Mouse (Mus musculus) cerebellum, postnatal 10 days (tissue): ENCODE results near the gene Cpsf4.
A peak's percentile ranks its signal among the peaks of the same experiment; 100 is the strongest.
"Not testable (repeated sequence)": the region's sequence is repeated elsewhere in the genome, so short reads cannot be mapped to it uniquely, and the experiment has no call there.

Source experiments
- DNase-seq, 2 experiments: peaks; one replicate each; pipeline ENCODE4 v3.0.0; 2021; ENCODE audit warnings: mixed read lengths in 2 of 2

Gene Cpsf4

GRCm38 (mm10) chr5:145166536-145167305, at the start of gene Cpsf4, which contains the start of gene Ptcd1:
Gene Cpsf4, plus strand, starts transcription at chr5:145167213.
Gene Ptcd1, minus strand, starts transcription at chr5:145167108.
- DNase-seq: peak; percentile 95 to 99

- no peak for DNase-seq
Observed at GRCm38 (mm10) chr5:145118005-145118404, 49.0 kb upstream of the Cpsf4 start.

DNA sequence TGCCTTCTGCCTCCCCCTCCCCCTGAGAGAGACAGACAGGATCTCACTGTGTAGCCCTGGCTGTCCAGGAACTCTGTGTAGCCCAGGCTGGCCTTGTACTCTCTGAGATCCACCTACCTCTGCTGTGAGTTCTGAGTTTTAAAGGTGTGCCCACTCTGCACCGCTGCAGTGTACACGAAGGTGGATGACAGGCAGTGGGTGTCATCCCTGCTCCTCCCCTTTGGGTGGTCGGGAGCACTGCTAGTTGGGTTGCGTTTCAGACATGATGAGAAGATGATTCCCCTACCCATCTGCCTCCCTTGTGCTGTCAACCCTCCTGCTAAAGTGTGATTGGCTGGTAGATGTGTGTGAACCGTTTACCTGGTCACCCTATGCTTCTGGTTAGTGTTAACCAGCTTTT, 48.6 kb upstream of the Cpsf4 start:
- no peak for DNase-seq

DNA sequence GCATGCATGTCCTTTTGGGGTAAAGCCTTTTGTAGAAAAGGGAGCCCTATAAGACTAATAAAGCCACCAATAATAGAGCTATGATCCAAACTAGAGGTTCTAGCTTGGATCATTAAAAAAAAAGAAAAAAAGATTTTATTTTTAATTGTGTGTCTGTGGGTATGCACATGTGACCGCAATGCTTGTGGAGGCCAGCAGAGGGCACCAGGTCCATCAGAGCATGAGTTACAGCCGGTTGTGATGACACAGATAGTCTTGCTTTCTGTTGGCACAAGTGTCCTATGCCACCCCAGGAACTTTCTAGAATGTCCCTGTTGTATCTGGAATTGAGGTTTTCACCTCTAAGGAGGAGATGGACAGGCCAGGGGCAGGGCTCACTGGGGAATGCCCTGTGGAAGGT, 47.6 kb upstream of the Cpsf4 start:
- no peak for DNase-seq

GRCm38 (mm10) chr5:145120921-145121320, 46.1 kb upstream of the Cpsf4 start:
- DNase-seq: no peak

DNA sequence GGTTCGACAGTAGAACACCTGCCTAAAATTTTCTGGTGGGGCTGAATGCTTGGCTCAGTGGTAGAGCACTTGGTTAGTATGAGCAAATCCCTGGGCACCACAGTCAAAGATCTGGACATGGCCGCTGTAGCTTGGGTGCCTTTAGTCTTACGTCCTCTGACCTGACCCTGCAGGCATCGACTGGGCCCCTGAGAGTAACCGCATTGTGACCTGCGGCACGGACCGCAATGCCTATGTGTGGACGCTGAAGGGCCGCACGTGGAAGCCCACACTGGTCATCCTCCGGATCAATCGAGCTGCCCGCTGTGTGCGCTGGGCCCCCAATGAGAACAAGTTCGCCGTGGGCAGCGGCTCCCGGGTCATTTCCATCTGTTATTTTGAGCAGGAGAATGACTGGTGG, 43.6 kb upstream of the Cpsf4 start:
- no peak for DNase-seq

DNA sequence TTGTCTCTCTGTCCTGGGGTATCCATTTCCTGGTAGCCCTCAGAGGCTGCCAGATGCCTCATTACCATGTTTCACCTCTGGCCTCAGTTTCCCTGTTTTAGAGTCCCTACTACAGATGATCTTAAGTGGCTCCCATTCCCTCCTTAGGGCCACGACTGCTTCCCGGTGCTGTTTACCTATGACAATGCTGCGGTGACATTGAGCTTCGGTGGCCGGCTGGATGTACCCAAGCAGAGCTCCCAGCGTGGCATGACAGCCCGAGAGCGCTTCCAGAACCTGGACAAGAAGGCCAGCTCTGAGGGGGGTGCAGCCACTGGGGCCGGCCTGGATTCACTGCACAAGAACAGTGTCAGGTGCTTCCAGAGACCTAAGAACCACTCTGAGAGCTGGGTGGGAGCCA, 40.4 kb upstream of the Cpsf4 start:
- no peak for DNase-seq

DNA sequence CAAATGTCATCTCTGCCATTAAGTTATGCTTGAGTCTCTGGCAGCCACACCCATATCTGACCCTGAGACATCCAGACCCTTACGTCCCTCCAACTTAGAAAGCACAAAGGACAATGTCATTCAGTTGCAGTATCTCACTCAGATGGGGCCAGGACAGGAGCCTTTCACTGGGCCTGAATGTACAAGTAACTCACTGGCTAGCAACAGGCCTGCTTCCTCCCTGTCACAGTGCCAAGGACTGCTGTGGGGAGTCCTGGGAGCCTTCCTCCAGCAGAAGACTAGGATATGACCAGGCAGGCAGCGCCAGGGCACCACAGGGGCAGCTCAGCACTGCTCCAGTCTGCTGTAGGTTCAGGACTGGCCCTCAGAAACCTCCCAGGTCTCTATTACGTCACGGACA, 37.9 kb upstream of the Cpsf4 start:
- DNase-seq: peak in 1 of 2 experiments; percentile 37

DNA sequence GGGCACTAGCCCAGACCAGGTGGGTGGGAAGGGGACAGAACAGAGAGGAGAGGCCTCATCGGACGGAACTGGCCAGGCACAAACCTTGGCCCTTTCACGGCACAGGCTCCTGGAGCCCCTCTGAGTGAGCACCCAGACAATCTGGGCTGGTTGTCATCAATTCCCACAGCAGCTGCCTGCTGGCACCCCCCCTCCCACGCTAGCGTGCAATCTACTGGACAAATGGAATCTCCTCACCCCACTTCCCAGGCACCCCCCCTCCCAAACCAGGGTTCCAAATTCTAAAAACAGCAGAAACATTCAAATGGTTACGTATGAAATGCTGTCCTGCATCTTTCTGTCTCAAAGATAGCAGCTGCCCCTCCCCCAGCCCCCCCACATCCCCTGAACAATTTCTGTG, 37.2 kb upstream of the Cpsf4 start:
- DNase-seq: not testable (repeated sequence)

GRCm38 (mm10) chr5:145130191-145130590, 36.8 kb upstream of the Cpsf4 start:
- DNase-seq: no peak

DNA sequence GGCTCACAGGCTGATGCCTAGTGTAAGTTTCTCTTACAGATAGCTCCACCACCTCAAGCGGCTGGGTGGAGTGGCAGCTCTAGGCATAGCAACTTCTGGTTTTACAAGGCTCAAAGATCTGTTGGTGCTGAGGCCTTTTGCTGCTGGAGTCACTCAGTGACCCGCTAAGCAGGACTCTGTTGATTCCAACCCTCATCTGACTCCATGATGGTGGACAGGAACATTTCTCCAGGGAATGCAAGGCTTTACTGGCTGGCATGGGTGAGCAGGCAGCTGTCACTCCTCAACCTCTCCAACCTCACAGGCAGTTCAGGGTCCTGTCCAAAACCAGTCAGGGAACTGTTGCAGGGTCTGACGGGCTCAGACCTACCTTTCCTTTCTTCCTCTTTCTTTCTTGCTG, 36.0 kb upstream of the Cpsf4 start:
- no peak for DNase-seq

GRCm38 (mm10) chr5:145133275-145133674, 33.7 kb upstream of the Cpsf4 start:
- not testable (repeated sequence) for DNase-seq

DNA sequence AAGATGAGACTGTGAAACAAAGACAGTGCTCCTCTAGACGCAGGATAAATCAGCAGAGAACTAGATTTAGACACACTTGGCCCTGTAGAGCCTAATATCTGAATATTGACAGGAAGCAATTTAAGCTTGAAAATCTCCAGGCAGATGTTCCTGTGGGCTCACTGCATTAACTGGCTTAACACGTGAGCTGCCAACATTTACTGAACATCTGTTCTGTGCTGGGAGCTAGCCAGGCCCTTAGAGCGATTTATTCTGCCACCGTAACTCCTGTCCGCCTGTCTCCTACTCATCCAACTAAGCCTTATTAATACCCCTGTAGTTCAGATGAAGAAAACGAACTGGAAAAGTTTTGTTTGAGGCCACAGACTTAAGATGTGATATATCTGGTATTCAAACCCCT, 28.2 kb upstream of the Cpsf4 start:
- DNase-seq: peak; percentile 30 to 45

- DNase-seq: peak; percentile 97 to 98
Observed at GRCm38 (mm10) chr5:145139571-145140519, 27.2 kb upstream of the Cpsf4 start, which contains the start of the genes Pdap1 and Bud31. Gene Pdap1, minus strand, starts transcription at chr5:145140238. Gene Bud31, plus strand, starts transcription at chr5:145140362.

DNA sequence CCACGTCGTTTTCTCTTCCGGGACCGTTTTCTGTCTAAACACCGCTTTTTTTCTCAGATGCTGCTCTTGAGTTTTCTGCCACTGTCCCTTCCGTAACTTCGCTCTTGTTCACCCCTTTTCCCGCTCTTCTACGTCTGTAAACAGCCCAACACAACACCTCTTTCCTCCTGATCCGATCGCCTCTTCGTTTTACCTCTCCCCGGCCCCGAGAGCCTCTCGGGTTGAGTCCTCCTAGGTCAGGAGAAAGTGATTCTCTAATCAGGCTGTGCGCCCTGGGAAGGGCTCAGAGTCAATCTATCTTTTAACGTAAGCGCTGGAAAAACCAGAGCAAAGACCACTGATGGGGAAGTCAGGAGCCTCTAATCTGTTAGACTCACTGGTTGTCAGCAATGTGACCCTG, 26.4 kb upstream of the Cpsf4 start:
- peak in 1 of 2 experiments; percentile 22 for DNase-seq

DNA sequence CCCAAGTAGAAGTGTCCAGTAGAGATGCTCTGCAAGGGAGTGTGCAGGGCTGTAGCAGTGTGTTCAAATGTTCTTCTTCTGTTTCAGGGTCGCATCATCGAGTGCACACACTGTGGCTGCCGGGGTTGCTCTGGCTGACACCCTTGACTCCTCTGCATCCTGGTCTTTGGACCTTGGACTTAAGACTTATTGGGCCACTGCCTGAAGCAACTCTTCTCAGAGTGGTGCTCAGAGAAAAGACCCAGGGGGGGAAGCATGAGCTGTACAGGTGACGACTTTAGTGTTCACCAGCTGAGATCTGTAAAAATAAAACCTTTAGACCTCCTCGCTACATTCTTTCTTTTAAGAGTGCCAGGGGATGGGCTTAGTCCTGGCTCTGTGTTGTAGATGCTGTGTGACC, 19.3 kb upstream of the Cpsf4 start:
- DNase-seq: no peak

DNA sequence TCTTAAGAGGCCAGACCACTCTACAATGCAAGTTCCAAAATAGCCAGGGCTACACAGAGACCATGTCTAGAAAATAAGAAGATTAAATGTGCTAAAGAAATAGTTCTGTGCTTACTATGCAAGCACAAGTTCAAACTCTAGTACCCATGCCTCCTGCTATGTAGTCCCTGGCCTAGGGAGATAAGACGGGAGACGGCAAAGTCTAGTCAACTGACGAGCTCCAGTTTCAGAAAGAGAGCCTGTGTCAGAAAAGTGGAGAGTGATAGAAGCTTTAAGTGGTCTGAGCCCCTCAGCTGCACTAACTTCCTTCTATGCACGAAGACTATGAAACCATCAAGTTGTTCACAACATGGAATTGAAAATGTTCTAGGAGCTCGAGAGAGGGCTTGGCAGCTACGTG, 17.7 kb upstream of the Cpsf4 start:
- no peak for DNase-seq

DNA sequence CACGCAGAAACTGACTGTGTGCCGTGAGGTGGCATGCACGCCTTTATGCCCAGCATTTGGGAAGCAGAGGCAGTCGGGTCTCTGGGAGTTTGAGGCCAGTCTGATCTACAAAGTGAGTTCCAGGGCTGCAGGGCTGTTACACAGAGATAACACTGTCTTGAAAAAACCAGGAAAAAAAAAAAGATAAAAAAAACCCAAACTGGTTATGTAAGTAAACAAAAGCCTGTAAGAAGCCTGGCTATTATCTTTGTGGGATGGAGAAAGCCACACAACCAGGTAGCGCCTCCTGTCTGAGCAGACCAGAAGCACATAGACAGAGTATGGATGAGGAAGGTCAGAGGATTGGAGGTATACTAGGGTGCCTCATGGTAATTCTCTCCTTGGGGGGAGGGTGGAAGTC, 14.3 kb upstream of the Cpsf4 start:
- DNase-seq: no peak

GRCm38 (mm10) chr5:145161361-145161760, 5.7 kb upstream of the Cpsf4 start:
- no peak for DNase-seq

- DNase-seq: no peak
Observed at GRCm38 (mm10) chr5:145164710-145165109, 2.3 kb upstream of the Cpsf4 start.

- DNase-seq: no peak
Observed at GRCm38 (mm10) chr5:145165184-145165583, 1.8 kb upstream of the Cpsf4 start.

- no peak for DNase-seq
Observed at GRCm38 (mm10) chr5:145167306-145167661, 271 bp downstream of the Cpsf4 start.

DNA sequence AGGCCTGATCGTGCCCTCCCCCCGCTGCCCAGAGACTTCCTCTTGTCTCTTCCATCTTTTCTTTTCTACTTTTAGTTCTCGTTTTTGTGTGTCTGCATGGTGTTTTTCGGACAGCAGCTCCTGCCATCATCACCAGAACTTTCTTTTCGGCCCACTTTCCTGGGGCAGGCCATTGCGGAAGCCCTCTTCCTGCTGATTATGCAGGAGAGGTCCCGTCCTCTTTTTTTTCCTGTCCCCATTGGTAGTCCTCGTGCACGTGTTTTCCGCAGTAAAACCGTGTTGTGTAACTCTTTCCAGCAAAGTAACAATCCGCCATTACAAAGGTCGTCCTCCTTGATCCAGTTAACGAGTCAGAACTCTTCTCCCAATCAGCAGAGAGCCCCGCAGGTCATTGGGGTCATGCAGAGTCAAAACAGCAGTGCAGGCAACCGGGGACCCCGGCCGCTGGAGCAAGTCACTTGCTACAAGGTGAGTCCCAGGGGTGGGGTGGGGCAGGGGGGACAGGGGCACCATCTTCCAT, 11.5 kb downstream of the Cpsf4 start:
- DNase-seq: no peak

DNA sequence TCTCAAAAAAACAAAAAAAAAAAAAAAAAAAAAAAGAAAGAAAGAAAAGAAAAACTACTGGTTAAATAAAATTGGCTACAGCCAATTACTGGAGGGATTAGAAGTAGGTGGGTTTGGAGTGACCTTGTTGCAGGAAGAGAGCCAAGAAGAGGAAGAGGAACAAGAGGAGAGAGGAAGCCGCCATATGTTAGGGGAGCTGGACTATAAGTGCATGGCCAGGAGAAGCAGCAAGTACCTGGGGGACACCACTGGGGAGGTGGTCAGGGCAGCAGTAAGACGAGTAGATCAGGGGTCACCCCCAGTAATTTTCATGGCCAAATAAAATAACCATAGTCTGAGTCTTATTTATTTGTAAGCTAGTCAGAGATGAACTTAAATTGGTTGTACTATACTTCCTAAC, 18.2 kb downstream of the Cpsf4 start:
- no peak for DNase-seq
